Mouse (Mus musculus): ENCODE results near the gene Pias4.
A peak's percentile ranks its signal among the peaks of the same experiment; 100 is the strongest.
"Not testable (repeated sequence)": the region's sequence is repeated elsewhere in the genome, so short reads cannot be mapped to it uniquely, and the experiment has no call there.

Gene Pias4

GRCm38 (mm10) chr10:81190912-81191321, 23.2 kb upstream of the Pias4 start:
- DNase-seq = no peak

GRCm38 (mm10) chr10:81190236-81190911, 22.7 kb upstream of the Pias4 start:
- peak in 1 of 2 experiments; percentile 73 for DNase-seq

GRCm38 (mm10) chr10:81189821-81190220, 22.1 kb upstream of the Pias4 start:
- DNase-seq = no peak

GRCm38 (mm10) chr10:81187161-81187560, 19.4 kb upstream of the Pias4 start:
- no peak for DNase-seq

GRCm38 (mm10) chr10:81184765-81185164, 17.0 kb upstream of the Pias4 start:
- DNase-seq = no peak

- no peak for DNase-seq
Measured at GRCm38 (mm10) chr10:81183805-81184204, 16.1 kb upstream of the Pias4 start, which contains the start of gene 4930442H23Rik. Gene 4930442H23Rik (minus strand): TSS chr10:81183849.

- DNase-seq = peak; percentile 97 to 98
Measured at GRCm38 (mm10) chr10:81182336-81183333, 14.9 kb upstream of the Pias4 start, which contains the start of gene Dapk3. Gene Dapk3 (plus strand): TSS chr10:81183005.

GRCm38 (mm10) chr10:81181860-81182259, 14.1 kb upstream of the Pias4 start:
- not testable (repeated sequence) for DNase-seq

- DNase-seq = no peak
Measured at GRCm38 (mm10) chr10:81180946-81181345, 13.2 kb upstream of the Pias4 start.

- no peak for DNase-seq
Measured at GRCm38 (mm10) chr10:81179451-81180342, 12.0 kb upstream of the Pias4 start.

- DNase-seq = no peak
Measured at GRCm38 (mm10) chr10:81178927-81179326, 11.2 kb upstream of the Pias4 start.

- no peak for DNase-seq
Measured at GRCm38 (mm10) chr10:81177958-81178712, 10.4 kb upstream of the Pias4 start.

- DNase-seq = peak; percentile 62 to 76
Measured at GRCm38 (mm10) chr10:81177491-81177925, 9.8 kb upstream of the Pias4 start.

- DNase-seq = peak; percentile 100
Measured at GRCm38 (mm10) chr10:81176466-81177271, 8.9 kb upstream of the Pias4 start, which contains the start of gene Eef2. Gene Eef2 (plus strand): TSS chr10:81176631.

- no peak for DNase-seq
Measured at GRCm38 (mm10) chr10:81175936-81176465, 8.3 kb upstream of the Pias4 start.

- DNase-seq = peak in 1 of 2 experiments; percentile 66
Measured at GRCm38 (mm10) chr10:81175345-81175701, 7.6 kb upstream of the Pias4 start.

GRCm38 (mm10) chr10:81174617-81175344, 7.1 kb upstream of the Pias4 start:
- peak; percentile 96 to 97 for DNase-seq

- DNase-seq = peak; percentile 89 to 90
Measured at GRCm38 (mm10) chr10:81173132-81173531, 5.4 kb upstream of the Pias4 start.

GRCm38 (mm10) chr10:81169411-81169900, 1.7 kb upstream of the Pias4 start:
- DNase-seq = peak in 1 of 2 experiments; percentile 70

Data from cerebellum, postnatal 14 days (tissue).